Mouse (Mus musculus) liver, postnatal 0 days (tissue): ENCODE results near the gene Ube2z.

ENCODE experiments used
- CTCF ChIP-seq: sonication (generic); IDR thresholded peaks from 2 replicates; pipeline ENCODE4 v1.5.1; 2016; ENCODE audit warnings: antibody characterized with exemption, low read depth
- EP300 ChIP-seq: IDR thresholded peaks from 2 replicates; pipeline ENCODE4 v1.6.1; 2016; ENCODE audit warnings: antibody characterized with exemption, low read depth, mild to moderate bottlenecking

GRCm38 (mm10) chr11:96080736-96081135 lies 15.5 kb upstream of the Ube2z start:
- TF ChIP-seq CTCF (no peak), EP300 (no peak)
